Mouse (Mus musculus) kidney, postnatal 10 days (tissue): ENCODE data around the gene Mtor.

Source experiments
- DNase-seq: peaks from one replicate; pipeline ENCODE4 v3.0.0; 2021; ENCODE audit warnings: mixed read lengths

The Mtor gene

DNA sequence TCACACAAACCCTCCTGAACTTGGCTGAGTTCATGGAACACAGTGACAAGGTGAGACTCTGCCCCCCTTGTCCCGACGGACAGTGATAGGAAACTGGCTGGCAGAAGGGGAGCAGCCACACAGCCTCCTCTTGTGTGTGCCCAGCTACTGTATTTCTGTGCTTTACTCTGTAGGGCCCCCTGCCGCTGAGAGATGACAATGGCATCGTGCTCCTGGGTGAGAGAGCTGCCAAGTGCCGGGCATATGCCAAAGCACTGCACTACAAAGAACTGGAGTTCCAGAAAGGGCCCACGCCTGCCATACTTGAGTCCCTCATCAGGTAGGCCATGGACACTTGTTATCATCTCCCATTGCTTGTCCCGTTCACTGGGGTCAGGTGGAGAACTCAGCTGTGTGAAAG is 43.0 kb downstream of the Mtor start:
- no peak for DNase-seq

DNA sequence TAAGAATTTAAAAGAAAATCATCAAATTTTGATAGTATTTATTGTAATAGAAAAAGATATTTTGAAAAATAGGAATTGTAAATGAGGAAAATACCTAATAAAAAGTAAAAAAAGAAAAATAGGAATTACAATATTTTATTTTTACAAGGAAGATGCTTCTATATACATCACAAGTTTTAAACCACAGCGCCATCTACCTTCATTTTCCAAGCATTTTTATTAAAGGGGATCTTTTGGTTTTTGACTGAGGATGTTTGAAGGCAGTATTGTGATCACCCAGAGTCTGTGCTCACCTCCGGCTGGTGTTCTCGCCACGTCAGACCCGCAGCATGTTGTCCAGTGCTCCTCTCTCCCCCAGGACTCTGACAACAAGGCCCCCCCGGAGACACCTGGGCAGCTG is 46.7 kb downstream of the Mtor start:
- DNase-seq, result no peak

DNA sequence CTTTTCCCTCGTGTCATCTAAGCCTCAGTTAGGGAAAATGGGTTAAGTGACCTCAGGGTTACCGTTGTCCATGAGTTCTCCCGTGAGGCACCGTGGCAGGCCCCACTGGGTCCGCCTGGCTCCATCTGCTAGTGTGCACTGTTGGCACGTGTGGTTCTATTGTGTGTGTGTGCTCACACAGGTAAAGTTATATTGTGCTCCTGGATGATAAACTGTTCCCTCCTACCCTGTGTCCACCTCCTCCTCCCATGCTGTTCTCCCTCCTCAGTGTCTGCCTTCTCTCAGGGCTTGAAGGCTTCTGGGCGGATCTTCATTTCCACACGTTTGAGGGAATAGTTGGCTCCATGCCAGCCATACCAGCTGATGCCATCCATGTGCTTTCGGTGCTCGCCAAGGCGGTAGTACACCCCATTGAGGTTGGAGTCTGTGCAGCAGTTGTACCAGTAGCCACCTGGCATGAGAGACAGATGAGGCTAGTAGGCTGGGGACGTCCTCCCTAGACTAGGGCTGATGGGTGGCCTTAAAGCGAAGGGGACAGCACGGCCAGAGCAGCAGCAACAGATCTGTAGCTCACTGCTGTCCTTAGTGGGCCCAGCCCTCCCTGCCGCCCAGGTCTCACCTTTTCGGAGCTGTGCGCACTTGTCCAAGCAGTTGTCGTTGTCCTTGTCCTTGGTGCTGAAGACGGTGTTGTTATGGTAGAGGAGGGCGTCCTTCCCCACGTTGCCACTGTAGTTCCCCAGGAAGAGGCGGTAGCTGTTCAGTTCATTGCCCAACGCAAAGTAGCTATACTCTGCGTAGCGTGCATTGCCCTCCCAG is 47.7 kb downstream of the Mtor start:
- peak; percentile 42 for DNase-seq

DNA sequence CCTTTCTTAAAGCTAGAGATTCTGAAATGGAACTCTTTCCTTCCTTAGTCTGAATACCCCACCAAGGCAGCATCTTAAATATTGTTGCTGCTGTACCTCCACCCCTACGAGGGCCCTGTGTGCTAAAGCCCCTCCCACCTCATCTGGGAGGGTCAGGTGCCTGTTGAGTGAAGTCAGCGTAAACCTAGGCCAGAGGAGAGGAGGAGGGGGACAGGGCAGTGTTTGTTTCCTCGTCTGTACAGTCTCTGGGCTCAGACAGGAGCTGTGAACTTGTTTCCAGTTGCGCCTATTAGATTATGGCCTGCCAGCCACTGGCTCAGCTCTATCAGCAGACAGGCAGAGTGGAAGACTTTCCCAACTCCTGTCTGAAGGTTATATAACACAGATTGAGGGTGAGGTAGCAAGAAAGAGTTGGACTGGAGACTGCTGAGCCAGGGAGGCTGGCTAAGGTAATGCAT is 52.0 kb downstream of the Mtor start, which contains the start of gene Angptl7:
Angptl7 (minus strand) TSS at position 51 of the 458 bp plus-strand sequence.
- no peak for DNase-seq

DNA sequence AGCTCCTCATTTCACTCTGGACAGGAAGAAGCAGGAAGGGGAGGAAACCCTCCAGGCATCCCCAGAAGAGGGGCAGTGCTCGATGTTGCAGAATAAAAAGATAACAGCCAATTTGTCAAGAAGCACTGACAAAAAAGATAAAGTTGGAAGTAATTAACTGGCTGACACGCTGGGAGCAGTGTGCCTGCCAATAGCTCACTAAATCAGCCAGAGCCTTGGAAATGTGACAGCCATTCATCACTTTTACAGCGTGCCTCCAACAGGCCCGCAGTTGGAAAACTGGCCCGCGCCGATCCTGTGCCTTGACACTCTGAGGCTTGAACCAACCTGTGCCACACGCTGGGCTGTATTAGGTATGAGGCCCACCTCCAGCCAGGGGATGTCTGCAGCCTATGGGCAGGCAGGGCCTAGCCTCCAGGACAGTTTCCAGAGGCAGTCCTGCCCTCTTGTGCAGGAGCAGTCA is 56.1 kb downstream of the Mtor start:
- peak; percentile 67 for DNase-seq

DNA sequence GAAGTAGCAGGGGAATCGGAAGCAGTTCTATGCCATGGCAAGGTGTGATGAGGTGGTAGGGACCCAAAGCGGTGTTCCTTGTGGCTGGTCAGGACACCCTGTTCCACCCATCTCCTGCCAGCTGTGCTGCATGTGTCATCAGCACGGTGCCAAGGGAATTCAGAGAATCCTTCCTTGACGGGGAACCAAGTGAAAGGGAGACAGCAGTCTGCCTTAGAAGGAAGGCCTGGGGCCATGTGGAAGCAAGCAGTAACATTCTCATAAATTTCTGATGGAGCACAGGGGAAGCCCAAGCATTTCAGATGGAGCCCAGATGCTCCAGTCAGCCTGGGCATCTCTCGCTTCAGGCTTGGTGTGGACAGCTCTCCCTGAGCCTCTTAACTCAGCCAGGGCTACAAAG is 59.2 kb downstream of the Mtor start:
- no peak for DNase-seq

DNA sequence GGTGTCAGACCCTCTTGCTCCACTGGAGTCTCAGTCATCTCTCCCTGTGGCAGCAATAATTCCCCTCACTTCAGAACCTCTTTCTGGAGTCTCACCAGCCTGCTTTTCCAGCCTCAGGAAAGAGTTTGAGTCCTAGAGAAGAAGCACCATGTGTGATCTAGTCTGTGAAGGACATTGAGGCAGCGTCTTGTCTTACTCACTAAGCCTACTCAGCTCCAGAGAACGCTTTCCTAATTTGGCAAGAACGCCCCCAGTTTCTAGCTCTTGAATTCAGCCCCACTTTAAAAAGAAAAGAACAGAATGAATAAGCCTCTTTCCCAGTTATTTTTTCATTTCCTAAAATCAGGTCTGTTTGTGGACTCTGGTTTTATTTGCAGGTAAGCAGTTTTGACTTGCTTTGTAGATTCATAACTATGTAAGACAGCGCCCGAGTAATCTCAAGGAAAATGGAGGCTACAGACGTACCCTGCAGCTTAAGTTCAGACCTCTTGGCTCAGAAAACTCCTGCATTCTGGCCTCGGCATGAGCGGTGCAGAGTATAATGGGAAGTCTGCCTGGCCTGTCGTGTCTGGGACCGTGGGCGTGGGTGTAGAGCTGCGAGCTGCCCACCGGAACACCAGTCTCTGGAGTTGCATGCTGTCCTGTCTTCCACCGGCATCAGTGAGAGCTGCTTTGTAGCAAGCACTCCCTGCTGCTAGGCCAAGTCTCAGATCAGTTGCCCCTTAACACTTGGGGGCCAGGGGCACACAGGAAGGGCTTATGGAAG is 59.9 kb downstream of the Mtor start:
- no peak for DNase-seq

DNA sequence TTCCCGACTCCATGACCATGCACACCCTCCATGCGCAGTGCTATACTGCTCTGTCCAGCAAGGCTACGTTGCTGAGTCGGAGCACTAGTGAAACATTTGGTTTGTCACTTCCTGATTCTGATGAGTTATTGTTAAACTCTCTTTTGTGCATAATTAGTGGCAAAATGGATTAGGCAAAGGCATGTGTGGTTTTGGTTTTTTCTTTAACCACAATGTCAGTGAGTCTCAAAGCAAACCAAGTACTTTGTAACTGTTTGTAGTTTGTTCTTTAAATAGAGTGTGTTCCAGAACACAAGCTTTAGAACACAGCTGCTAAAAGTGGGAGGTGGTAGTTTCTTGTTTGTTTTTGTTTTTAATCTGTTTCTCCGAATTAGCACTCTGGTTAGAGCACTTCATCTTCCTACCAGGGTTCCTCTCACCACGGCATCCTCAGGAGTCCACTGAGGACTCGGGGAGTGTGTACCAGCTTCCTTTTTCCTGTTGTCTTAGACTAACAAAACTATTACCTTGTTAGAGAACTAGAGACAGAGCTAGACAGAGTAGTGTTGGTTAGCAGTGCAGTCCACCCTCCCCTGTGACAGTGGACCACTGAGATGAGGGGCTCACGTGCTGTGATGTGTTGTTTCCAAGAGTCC is 61.2 kb downstream of the Mtor start:
- DNase-seq, result no peak

DNA sequence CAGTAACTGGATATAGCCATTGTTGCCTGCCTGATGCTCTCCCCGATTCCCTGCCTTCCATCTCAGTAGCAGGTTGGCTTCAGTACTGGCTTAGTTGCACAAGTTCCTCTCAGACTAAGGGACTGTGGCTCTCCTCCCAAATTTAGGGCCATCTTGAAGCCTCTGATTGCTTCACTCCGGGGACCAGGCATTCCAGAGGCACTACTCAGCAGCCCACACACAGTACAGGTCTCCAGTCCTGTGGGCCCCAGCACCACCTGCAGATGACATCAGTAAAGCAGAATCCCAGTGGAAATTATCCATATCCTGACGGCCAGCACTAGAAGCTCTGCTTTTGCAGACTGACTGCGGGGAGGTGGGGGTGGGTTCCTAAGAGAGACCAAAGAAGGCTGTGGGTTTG is 62.3 kb downstream of the Mtor start:
- no peak for DNase-seq

DNA sequence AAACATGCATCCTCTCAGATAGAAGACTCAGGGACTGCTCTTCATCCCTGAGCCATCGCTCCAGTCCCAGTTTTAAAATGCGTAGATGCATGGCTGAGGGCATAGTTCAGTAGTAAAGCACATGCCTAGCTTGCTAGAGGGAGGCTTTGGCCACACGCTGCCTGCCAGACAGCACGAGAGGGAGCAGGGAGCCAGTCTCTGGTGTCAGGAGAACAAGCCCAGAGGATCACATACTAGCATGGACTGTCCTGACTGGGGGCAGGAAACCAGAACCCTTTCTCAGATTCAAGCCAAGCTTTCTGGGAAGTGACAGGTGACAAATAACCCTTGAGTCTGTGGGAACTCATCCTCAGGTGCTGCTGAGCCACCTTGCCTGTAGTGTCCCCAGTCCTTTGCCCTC is 62.9 kb downstream of the Mtor start:
- DNase-seq, result no peak

DNA sequence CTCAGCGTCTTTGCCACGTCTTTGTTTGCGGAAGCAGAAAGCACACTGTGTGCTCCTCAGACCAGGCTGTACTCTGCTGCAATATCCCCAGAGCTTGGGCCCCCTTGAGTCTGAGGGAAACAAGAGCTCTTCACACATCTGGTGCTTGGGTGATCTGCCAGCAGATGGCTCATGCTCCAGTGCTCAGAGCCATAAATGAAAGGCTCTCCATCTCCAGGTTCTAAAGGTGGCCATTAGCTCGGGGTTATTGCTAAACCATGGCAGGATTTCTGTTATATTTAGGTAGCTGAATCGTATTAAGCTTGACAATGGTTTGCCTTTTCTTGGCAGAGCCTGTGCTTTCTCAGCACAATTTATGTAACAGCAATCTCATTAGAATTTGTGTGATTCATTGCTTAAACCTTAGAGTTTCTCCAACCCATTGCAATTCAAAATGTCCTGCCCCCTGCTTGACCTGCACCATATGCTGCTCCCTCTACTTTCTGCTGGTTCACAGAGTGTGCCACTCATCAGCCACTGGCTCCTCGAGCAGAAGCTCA is 64.7 kb downstream of the Mtor start:
- DNase-seq, result peak; percentile 35

DNA sequence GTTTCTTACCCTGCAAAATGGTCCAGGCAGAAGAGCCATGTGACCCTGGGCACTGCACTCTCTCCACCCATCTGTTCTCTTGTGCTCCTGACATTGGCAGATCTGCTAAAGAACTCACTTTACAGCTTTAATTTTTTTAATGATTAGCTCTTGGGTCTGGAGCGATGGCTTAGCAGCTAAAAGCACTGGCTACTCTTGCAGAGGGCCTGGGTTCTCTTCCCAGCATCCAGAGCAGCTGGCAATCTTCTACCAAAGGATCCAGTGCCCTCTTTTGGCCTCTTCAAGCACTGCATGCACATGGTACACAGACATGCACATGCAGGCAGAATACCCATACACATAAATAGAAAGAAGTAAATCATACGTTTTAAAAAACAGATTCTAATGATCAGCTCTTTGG is 66.9 kb downstream of the Mtor start:
- peak; percentile 64 for DNase-seq

DNA sequence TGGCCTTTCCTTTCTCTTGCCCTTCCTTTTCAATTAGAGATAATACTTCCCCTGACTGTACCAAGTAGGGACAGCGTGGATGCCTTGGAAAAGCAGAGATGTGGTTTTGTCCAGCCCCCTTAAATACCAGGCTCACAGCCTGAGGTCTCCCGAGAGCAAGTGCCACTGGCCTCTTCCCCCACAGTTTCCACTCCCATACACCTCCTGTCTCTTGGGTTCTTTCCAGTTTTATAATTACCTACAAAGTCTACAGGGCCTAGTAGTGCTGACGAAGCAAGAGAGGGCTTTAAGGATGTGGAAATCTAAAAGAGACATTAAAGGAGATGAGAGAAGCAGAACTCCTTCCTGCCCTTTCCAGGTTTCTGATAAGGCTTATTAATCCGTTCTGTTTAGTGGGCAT is 69.4 kb downstream of the Mtor start:
- no peak for DNase-seq

DNA sequence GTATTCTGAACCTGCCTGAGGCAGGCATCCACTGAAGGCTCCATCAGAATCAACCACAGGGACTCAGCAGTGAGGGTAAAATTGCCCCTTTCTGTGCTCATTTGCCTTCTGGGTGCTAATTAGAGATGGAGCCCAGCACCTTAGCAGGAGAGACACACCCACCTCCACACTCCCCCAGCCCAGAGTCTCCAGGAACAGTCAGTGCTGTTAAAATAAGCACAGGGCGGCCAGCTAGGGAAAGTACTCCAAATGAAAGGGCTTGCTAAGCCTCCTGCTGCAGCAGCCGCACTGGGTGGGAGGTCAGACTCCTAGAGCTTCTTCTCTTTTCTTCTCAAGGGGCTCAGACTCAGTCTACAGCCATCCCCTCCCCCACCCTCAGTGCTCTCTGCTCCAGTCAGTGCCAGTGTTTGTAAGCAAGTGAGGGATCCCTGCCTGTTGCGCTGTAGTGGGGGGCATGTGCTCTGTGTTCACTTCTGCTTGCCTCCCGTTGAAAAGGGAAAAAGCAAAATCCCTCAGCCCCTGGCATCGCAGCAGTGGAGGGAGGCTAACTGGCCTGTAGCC is 69.9 kb downstream of the Mtor start:
- DNase-seq, result no peak

DNA sequence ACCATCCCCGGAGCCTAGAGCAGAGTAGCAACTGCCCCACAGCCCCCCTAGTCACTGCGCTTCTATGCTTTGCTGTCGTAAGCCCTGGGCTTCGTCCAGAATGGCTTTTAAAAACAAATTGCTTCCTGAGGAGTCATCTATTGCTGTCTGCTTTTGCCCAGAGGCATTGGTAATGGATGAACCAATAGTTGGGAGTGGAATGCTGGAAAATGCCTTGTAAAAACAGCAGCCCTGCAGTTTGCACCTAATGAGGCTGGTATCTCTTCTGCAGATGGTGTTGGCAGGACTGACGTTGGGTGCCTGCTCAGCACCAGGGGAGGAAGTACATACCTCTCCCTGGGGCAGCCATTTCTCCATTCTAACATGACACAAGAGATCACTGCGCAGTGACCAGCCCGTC is 75.1 kb downstream of the Mtor start:
- DNase-seq, result peak; percentile 34

DNA sequence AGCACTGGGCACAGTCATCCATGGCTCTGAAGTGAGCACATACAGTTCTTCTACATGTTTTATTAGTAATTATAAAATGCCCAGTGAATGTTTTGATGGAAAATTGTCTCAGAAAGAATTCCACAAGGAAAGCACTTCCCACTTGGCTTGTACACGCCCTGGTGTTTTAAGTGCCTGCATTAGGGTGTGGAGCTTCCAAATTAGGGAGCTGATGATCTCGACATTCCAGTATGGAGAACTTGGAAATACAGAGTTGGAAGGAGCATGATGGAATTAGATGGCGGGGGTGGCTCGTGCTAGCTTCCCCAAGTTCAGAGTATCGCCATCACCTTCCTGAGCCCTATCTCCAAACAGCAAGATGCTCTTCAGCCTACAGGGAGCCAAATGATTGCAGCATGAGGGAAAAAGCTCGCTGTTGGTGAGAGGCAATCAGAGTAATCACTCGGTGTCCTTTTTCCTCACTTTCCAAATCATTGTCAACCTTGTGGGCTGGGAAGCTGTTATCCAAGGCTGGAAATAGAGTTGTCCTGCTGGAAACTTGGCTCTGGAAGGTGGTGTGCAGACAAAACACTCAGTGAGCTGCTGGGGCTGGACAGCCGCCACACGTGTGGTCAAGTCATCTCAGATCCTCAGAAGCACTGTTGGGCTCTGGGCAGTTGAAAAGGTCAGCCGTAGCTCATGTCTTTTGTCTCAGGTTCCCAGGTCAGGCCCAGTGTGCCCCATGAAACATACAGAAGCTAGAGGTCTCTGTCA is 78.9 kb downstream of the Mtor start:
- DNase-seq, result no peak

DNA sequence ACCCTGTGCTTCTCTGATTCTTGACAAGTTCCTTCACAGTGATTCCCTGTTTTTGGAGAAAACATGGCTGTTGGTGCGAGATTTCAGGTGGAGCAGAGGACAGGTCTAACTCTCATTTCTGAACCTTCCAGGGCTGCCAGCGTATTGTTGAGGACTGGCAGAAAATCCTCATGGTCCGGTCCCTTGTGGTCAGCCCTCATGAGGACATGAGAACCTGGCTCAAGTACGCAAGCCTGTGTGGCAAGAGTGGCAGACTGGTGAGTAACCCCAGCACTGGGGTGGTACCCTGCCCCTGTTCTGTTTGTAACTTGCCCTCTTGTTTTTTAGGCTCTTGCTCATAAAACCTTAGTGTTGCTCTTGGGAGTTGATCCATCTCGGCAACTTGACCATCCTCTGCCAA is 81.9 kb downstream of the Mtor start:
- no peak for DNase-seq

DNA sequence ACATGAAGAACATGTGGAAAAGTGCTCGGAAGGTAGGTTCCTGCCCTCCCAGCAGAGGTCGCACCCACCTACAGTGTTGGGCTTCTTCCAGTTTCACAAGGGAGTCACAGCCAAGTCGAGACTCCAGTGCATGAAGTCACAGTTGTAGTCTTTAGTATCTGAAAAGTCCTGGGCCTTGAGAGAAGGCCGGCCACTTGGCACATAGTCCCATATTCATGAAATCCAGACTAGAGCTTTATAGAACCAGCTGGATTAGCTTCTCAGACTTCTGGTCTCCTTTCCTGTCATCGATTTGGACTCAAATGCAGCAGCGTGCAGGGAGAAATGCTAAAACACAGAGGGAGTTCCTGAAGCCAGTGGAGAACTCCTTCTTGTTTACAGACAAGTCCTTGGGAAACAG is 82.4 kb downstream of the Mtor start:
- DNase-seq, result no peak

DNA sequence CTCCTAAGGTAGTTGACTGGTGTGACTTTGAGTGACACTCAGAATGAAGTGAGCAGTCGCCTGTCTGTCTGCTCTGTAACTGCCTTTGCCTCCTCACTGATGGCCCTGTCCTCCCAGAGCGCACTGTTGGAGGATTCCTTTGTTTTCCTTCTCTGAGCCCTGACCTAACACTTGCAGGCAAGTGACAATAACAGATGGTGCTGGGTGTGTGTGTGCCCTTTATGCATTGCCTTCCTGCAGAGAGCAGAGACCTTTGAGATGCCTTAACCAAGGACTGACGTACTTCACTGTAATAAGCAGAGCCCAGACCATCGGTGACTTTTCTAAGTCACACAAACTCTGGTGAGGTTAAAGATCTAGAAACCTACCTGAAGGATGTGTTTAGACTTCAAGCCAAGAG is 82.9 kb downstream of the Mtor start:
- no peak for DNase-seq

DNA sequence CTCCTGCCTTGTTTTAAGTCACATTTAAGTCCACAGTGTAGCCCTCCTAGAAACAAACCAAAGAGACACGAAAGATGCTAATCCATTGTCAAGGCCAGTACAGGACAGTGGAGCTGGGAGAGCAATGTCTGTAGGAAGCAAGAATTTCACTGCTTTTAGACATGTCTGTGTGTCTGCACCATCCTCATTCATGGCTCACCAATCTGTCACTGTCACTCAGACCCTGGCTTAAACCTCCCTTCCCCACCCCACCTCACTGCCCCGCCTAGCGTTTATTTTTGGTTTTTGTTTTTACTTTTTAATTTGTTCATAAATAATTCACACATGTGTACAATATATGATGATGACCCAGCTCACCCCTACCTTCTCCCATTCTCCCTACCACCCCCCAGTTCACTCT is 84.1 kb downstream of the Mtor start:
- DNase-seq, result no peak

DNA sequence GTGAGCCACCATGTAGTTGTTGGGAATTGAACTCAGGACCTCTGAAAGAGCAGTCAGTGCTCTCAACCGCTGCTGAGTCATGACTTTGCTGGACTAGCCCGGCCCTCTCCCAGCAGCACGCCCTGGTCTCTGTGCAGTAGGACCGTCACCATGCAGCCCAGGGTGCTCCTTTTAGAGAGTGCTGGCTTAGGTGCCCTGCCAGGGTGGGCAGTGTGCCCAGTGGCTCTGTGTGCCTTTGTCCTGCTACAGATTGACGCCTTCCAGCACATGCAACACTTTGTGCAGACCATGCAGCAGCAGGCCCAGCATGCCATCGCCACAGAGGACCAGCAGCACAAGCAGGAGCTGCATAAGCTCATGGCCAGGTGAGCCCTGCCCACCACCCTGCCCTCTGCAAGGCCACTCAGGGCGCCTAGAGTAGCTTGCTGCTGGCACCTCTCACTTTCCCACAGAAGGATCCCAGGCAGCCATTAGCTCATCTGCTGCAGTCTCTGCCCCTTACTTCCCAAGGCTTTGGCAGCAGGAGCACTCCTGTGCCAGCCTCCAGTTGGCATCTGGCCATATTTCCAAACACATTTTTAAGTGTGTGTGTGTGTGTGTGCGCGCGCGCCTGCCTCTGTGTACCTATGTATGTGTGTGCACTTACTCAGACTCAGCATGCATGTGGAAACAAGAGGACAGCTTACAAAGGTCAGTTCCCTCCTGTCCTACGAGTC is 85.4 kb downstream of the Mtor start:
- DNase-seq, result no peak

DNA sequence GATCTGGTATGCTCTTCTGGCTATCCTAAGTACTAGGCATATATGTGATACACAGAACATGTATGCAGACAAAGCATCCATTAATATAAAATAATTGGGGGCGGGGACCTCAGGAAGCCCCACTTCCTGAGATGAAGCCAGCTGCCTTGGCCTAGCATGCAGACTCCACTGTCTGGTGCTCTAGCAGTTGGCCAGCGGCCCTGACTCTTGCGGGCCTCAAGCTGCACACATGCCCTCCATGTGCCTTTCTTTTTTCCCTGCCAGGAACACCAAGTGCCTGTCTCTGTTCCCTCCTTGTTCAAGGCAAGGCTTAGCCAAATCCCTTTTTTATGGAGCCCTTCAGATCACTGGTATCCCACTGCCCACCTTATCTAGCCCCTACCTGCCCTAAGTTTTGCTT is 87.5 kb downstream of the Mtor start:
- DNase-seq, result no peak
